Mouse (Mus musculus) embryonic facial prominence, embryonic 14.5 days (tissue): Measurements from ENCODE around the gene Gm19426. TPM values are rescaled to one million over a fixed set of nuclear protein-coding genes. Genes with fewer than 3 reads are reported as not detected.

Experiments
- ATAC-seq: fragments of 200-750 bp; cut with Nextera tagmentation; 2 replicates; pipeline ENCODE4 v1.8.0; 2017; ENCODE audit warnings: low read depth, moderate number of reproducible peaks, moderate TSS enrichment
- DNase-seq: peaks from one replicate; pipeline ENCODE4 v3.0.0-alpha.2; 2015; ENCODE audit warnings: low spot score
- H3K27ac ChIP-seq: fragments of 300-500 bp; sonication (generic); replicated peaks from 2 replicates; pipeline ENCODE4 v1.5.1; 2014; ENCODE audit warnings: low read depth, mild to moderate bottlenecking, low read length, moderate library complexity
- H3K27me3 ChIP-seq: fragments of 300-500 bp; sonication (generic); replicated peaks from 2 replicates; pipeline ENCODE4 v1.6.1; 2014; ENCODE audit warnings: low read length; ENCODE audit not compliant: control insufficient read depth, insufficient read depth
- H3K36me3 ChIP-seq: fragments of 300-500 bp; sonication (generic); 2 replicates; pipeline ENCODE4 v1.6.1; 2014; ENCODE audit warnings: low read length, mixed read lengths; ENCODE audit not compliant: control insufficient read depth, insufficient read depth
- H3K4me1 ChIP-seq: fragments of 300-500 bp; sonication (generic); 2 replicates; pipeline ENCODE4 v1.6.1; 2014; ENCODE audit warnings: antibody characterized with exemption, low read length; ENCODE audit not compliant: control insufficient read depth, insufficient read depth
- H3K4me2 ChIP-seq: fragments of 300-500 bp; sonication (generic); 2 replicates; pipeline ENCODE4 v1.6.1; 2014; ENCODE audit warnings: low read depth, mild to moderate bottlenecking, low read length, moderate library complexity, mixed read lengths
- H3K4me3 ChIP-seq: fragments of 300-500 bp; sonication (generic); 2 replicates; pipeline ENCODE4 v1.5.1; 2014; ENCODE audit warnings: low read depth, mild to moderate bottlenecking, low read length
- H3K9ac ChIP-seq: fragments of 300-500 bp; sonication (generic); 2 replicates; pipeline ENCODE4 v1.6.1; 2014; ENCODE audit warnings: low read depth, mild to moderate bottlenecking, low read length, moderate library complexity, mixed read lengths
- H3K9me3 ChIP-seq: fragments of 300-500 bp; sonication (generic); 2 replicates; pipeline ENCODE4 v1.6.1; 2016; ENCODE audit warnings: low read length; ENCODE audit not compliant: control insufficient read depth
- WGBS: fragments of 180-500 bp; shearing (Covaris S2); extraction: QIAGEN DNeasy Blood & Tissue Kit; methylation state at CpG from one replicate; pipeline ENCODE4 v1.1.7; 2014; 5-methylcytosine and 5-hydroxymethylcytosine counted together
- polyA plus RNA-seq: library from polyadenylated mRNA; unstranded; fragments of >200 nt; fragmentation: Nextera tagmentation; extraction: Ambion mirVana; gene quantifications from 2 replicates; pipeline ENCODE4 v1.2.1, GENCODE M21; 2014

The Gm19426 gene
- polyA plus RNA-seq, 1 experiment from 2014 or later = 4.0 TPM

DNA sequence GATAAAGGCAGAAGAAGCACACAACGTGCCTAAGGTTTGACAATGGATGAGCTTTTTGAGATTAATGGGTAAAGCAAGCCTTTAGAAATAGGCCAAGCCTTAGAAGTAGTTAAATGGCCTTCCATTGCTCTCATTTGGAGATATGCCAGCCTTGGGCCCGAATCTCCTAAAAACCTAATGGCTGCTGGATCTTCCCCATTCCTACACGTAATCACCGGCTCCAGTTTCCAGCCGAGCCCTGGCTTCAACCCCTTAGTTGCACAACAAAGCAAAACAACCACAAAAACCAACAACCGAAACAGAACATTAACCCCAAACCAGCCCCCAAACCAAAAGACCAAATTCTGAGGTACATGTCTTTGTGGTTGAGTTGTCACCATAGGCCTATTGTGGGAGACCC lies 32.2 kb upstream of the Gm19426 start:
- Histone ChIP-seq H3K9ac (no peak overlapping the region), H3K36me3 (no peaks in the 10 kb centered on the region), H3K4me1 (peaks cover 5% of the 10 kb centered on the region), H3K4me3 (no peak overlapping the region), H3K27ac (peak overlapping the region; percentile 40), H3K9me3 (no peaks in the 10 kb centered on the region), H3K4me2 (peak overlapping the region; percentile 66; the same call in 1 of the 2 replicates), H3K27me3 (no peaks in the 10 kb centered on the region)
- DNase-seq = peak; percentile 8
- no peak for ATAC-seq
- 77% methylated on average over 6 of the region's 6 CpGs for WGBS

DNA sequence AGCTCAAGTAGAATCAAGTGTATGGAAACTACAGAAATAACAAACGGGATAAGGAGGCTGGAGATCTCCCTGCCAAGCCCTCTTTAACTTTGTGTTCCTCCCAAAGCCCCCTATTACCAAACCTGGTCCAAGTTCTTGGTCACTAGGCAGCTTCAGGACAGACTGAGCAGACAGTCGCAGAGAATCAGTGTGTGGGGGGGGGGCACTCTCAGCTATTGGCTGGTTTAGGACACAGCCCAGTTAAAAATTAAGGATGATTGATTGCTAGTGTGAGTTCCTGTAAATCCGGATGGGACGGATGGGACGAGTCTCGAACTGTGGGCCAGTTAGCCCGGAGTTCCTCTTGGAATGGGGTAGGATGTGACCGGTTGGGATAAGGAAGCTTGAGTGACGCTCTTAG lies 31.8 kb upstream of the Gm19426 start, which contains the start of gene Serping1:
Gene Serping1 (minus strand): TSS at position 204 of the 400 bp plus-strand sequence.
- Histone ChIP-seq H3K27me3 (no peaks in the 10 kb centered on the region), H3K9ac (peak within 1 kb of the TSS; percentile 60), H3K4me2 (peak within 1 kb of the TSS; percentile 66), H3K27ac (peak within 1 kb of the TSS; percentile 40), H3K36me3 (no peaks in the 10 kb centered on the region), H3K4me3 (peak within 1 kb of the TSS; percentile 37), H3K4me1 (peaks cover 5% of the 10 kb centered on the region), H3K9me3 (no peaks in the 10 kb centered on the region)
- DNase-seq (no peak), ATAC-seq (peak; percentile 13; the same call in 1 of the 2 replicates)
- WGBS = 58% methylated on average over 9 of the region's 9 CpGs

DNA sequence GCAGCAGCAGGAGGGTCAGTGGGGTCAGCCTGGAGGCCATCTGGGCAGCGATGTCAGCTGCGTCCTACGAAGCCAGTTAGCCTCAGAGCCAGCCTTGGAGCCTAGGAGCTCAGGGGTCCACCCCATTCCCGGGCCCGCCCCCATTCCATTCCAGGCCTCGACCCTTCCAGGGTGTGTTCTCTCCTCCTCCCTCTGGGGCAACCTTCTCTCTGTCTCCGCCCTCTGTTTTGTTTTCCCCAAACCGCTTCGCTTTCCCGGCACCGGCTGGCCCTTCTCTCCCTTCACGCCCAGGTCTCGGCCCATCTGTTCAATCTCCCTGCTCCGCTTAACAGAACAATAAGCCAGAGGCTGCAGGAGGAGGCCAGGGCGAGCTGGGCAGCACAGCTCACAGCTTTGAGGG lies 31.3 kb upstream of the Gm19426 start:
- Histone ChIP-seq H3K9me3 (no peaks in the 10 kb centered on the region), H3K4me3 (peak overlapping the region; percentile 37), H3K36me3 (no peaks in the 10 kb centered on the region), H3K27ac (peak overlapping the region; percentile 40; the same call in 1 of the 2 replicates), H3K4me2 (peak overlapping the region; percentile 66), H3K4me1 (peaks cover 5% of the 10 kb centered on the region), H3K9ac (peak overlapping the region; percentile 60), H3K27me3 (no peaks in the 10 kb centered on the region)
- WGBS = 5% methylated on average over 11 of the region's 15 CpGs
- DNase-seq (peak; percentile 88), ATAC-seq (peak; percentile 95)

DNA sequence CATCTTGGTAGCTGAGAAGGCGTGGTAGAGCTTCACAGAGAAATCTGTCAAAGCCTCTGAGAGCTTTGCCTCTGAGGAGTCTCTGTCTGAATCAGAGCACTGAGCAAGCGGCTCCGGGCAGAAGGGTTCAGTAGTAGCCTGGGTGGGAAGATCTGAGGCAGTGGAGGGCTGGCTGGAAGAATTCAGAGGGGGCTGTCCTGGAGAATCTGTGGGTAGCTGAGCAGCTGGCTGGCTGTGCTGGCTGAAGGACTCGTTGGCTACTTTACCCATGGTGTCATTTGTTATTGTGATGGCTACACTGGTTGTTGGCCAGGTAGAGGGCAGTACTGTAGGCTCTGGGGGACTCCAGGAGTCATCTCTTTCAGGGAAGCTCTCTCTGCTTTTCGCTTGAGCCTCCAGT lies 29.7 kb upstream of the Gm19426 start:
- Histone ChIP-seq H3K4me1 (peaks cover 5% of the 10 kb centered on the region), H3K9me3 (no peaks in the 10 kb centered on the region), H3K9ac (no peak overlapping the region), H3K4me2 (no peak overlapping the region), H3K27ac (no peak overlapping the region), H3K27me3 (no peaks in the 10 kb centered on the region), H3K36me3 (no peaks in the 10 kb centered on the region), H3K4me3 (no peak overlapping the region)
- WGBS = 82% methylated on average over 5 of the region's 5 CpGs
- no peak for ATAC-seq
- DNase-seq = no peak

DNA sequence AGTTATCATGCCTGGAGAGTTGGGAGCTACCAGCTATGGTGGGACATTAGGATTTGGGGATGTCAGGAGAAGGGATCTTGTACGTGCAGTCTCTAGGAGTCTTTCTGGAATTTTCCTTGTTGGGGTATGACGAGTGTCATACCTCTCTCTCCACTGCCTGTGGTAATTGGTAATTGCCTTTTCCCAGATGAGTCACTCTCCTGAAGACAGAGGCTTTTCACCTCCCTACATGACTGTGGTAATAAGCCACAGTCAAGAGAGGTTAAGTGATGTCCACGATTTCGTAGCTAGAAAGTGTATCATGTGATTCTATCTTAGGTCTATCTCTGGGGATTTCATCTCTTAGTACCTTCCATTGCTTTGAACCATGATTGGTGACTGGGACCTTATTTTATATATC lies 29.0 kb upstream of the Gm19426 start:
- 87% methylated on average over 4 of the region's 4 CpGs for WGBS
- Histone ChIP-seq H3K4me3 (no peak overlapping the region), H3K27me3 (no peaks in the 10 kb centered on the region), H3K9me3 (no peaks in the 10 kb centered on the region), H3K4me1 (peaks cover 5% of the 10 kb centered on the region), H3K36me3 (no peaks in the 10 kb centered on the region), H3K9ac (no peak overlapping the region), H3K4me2 (no peak overlapping the region), H3K27ac (no peak overlapping the region)
- no peak for ATAC-seq
- DNase-seq = no peak

DNA sequence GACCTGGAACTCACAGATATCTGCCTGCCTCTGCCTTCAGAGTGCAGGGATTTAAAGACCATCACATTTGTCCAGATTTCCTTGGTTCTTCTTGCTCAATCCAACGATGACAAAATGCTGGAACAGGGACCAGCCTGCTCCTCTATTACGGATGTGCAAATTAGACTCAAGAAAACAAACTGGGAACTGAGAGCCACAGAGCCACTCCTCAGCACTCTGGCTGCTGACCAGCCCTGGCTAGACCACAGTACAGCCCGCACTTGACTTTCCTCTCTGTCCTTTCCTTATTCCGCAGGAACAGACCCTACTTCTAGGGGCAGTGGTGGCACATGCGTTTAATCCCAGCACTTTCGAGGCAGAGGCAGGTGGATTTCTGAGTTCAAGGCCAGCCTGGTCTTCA lies 27.0 kb upstream of the Gm19426 start:
- 73% methylated on average over 6 of the region's 6 CpGs for WGBS
- Histone ChIP-seq H3K9ac (no peak overlapping the region), H3K9me3 (no peaks in the 10 kb centered on the region), H3K27ac (no peak overlapping the region), H3K27me3 (no peaks in the 10 kb centered on the region), H3K4me2 (no peak overlapping the region), H3K4me3 (no peak overlapping the region), H3K36me3 (no peaks in the 10 kb centered on the region), H3K4me1 (peaks cover 5% of the 10 kb centered on the region)
- ATAC-seq (no peak), DNase-seq (no peak)

DNA sequence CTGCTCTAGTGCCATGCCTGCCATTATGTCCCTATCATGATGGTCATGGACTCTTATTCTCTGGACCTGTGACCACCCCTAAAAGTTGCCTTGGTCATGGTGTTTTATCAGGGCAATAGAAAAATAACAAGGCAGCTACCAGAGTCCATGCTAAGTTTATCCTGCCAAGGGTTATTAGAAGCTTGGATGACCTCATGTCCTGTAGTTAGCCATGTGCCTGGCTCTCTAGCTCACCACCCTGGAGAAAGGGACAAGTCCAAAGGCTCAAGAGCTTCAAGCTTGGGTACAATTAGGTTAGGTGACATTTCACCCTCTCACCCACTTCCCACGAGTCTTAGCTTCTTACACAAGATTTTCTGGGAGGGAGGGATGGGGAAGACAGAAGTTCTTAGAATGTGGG lies 19.4 kb upstream of the Gm19426 start:
- no peaks in the 10 kb centered on the region for H3K27me3 ChIP-seq
- WGBS = 44% methylated on average over 1 of the region's 1 CpGs
- DNase-seq = no peak
- H3K36me3 ChIP-seq = no peaks in the 10 kb centered on the region
- no peak for ATAC-seq
- H3K9ac ChIP-seq = no peak overlapping the region
- no peaks in the 10 kb centered on the region for H3K9me3 ChIP-seq
- no peak overlapping the region for H3K4me2 ChIP-seq
- H3K4me3 ChIP-seq = no peak overlapping the region
- H3K4me1 ChIP-seq = no peaks in the 10 kb centered on the region
- H3K27ac ChIP-seq = no peak overlapping the region

DNA sequence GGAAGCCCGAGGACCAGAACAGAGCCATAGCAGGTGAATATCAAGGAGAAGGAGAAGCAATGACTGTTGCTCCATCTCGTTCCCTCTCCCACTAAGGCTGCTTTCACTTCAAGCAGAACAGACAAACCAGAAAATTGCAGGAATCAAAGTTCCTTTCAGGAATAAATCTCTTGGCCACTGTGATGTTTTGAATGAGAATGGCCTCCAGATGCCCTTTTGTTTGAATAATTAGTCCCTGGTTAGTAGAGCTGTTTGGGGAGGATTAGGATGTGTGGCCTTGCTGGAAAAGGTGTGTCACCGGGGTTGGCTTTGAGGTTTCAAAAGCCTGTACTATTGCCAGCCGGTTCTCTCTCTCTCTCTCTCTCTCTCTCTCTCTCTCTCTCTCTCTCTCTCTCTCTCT lies 18.8 kb upstream of the Gm19426 start:
- Histone ChIP-seq H3K4me3 (no peak overlapping the region), H3K4me2 (no peak overlapping the region), H3K4me1 (no peaks in the 10 kb centered on the region), H3K9ac (no peak overlapping the region), H3K27me3 (no peaks in the 10 kb centered on the region), H3K27ac (no peak overlapping the region), H3K9me3 (no peaks in the 10 kb centered on the region), H3K36me3 (no peaks in the 10 kb centered on the region)
- ATAC-seq (no peak), DNase-seq (no peak)
- 47% methylated on average over 3 of the region's 4 CpGs for WGBS

DNA sequence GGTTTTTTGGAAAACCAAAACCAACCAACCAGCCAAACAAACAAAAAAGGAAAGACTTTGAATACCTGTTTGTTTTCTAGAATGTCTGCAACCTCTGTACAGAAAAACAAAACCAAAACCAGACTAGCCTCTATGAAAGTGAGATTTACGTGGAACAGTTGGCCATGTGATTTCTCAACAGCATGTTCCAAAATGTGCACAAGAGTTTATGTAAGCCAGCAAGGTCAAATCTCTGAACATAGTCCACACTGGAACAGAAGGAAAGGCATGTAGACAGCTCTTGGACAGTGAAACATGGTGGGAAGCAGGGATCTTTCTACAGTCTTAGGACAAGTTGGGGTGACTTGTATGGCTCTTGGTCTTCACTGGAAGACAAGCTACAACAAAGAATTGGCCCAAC lies 18.4 kb upstream of the Gm19426 start:
- Histone ChIP-seq H3K4me1 (no peaks in the 10 kb centered on the region), H3K4me2 (no peak overlapping the region), H3K36me3 (no peaks in the 10 kb centered on the region), H3K9ac (no peak overlapping the region), H3K27me3 (no peaks in the 10 kb centered on the region), H3K9me3 (no peaks in the 10 kb centered on the region), H3K4me3 (no peak overlapping the region), H3K27ac (no peak overlapping the region)
- ATAC-seq (no peak), DNase-seq (no peak)
- 90% methylated on average over 1 of the region's 1 CpGs for WGBS
